Mouse (Mus musculus): ENCODE data around the gene Pcdh9. TPM values are rescaled to one million over a fixed set of nuclear protein-coding genes. Genes with fewer than 3 reads are reported as not detected.

Pcdh9 gene
- total RNA-seq, 2 experiments from 2014 or later, result 1.3 to 1.5 TPM

DNA sequence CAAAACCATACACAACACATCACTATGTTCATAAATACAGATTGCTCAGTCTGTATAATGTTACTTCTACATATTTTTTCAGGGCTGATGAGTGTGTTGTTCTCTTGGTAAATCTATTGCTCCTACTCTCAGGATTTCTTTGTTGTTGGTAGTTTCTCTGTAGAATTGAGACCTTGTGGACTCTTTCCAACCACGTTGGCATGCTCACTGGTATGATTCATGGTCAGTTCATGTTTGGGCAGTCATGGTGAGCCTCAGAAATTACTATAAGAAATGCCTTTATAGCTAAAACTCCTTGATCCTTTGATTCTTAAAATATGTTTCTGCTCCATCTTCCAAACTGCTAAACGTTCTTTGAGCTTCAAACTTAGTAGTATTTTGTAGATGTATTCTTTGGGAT is 326.1 kb downstream of the Pcdh9 start:
- no peak for DNase-seq (ENCODE audit: low spot score in 2 of 2)

DNA sequence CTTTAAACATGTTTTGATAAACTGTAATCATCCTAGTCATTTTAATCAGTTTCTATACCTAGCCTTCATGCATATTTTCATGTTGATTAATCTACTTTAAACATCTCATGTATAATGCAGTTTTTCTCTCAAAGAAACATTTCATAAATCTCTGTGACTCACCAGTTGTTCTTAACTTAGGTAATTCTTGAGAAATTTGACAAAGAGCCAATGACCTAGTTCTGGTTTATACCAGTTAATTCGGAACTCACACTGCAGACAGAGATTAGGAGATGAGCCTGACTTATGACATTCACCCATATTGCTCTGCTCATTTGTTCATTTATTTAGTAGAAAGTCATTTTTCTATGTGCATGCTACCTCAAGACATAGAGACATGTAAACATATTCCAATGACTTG is 328.9 kb downstream of the Pcdh9 start:
- DNase-seq (ENCODE audit: low spot score in 2 of 2), result no peak

- no peak for DNase-seq (ENCODE audit: low spot score in 2 of 2)
Measured at GRCm38 (mm10) chr14:93553771-93554170, 336.7 kb downstream of the Pcdh9 start.

GRCm38 (mm10) chr14:93545575-93545974 is 344.9 kb downstream of the Pcdh9 start:
- DNase-seq (ENCODE audit: low spot score in 2 of 2), result no peak

DNA sequence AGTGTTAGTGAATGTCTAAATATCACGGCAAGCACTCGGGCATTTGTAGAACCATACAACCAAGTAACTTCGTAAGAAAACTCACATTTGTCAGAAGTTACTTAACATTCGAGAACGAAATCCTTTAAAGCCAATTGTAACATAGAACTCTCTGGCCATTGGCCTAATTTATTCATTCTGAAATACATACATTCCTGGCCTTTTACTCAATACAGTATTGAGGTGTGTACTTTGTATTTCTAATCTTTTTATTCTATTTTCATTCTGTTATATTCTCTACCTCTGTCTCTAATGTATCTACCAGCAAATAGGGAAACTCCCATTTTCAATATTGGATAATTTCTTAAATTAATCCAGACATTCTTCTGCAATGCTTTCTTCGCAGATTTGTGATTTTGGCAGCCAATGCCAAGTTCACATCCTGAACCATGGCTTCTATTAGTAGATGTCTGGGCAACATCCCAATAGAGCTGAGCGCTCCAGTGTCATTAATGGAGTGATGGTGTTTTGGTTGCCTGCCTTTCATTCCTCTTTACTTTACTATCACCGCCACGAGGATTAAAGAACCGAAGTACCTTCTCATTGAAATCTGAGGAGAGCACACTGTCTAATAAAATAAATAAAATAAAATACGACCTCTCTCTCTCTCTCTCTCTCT is 346.4 kb downstream of the Pcdh9 start:
- DNase-seq (ENCODE audit: low spot score in 2 of 2), result no peak

GRCm38 (mm10) chr14:93543561-93543960 is 346.9 kb downstream of the Pcdh9 start:
- no peak for DNase-seq (ENCODE audit: low spot score in 2 of 2)

- DNase-seq (ENCODE audit: low spot score in 2 of 2), result no peak
Measured at GRCm38 (mm10) chr14:93534928-93535327, 355.6 kb downstream of the Pcdh9 start.

DNA sequence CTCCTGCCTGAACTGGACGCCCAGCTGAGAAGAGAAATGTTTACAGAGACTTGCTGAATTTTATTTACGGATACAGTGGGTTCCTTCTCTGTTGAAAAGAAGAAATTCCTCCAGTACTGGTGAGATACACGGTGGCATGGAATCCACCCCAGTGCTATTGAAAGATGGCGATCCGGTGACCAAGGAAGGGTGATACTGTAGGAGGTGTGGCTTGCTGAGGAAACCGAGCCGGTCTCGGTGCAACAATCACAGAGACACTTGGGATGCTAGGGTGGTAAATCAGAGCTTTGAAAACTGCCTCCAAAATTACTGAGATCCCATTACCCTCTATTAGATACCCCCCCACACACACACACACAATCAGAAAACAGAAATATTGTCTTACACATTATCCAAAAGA is 367.0 kb downstream of the Pcdh9 start:
- DNase-seq (ENCODE audit: low spot score in 2 of 2), result no peak

DNA sequence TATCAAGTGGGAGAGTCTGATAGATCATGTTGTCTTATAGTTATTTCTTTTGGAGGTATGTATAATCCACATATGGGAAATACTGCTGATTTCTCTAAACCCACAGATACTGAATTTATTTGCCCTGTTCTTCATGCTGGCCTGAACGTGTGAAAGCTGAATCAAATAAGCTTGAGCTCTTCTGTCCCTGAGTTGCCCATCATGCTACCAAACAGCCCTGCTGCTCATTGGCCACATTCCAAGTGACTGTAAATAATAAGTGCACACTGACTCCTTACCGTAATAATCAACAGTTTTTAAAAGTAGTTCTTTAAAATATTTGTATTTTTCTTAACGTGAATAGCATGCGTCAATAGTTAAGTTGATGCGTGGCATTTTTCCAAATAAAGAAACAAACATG is 370.3 kb downstream of the Pcdh9 start:
- DNase-seq (ENCODE audit: low spot score in 2 of 2), result no peak

DNA sequence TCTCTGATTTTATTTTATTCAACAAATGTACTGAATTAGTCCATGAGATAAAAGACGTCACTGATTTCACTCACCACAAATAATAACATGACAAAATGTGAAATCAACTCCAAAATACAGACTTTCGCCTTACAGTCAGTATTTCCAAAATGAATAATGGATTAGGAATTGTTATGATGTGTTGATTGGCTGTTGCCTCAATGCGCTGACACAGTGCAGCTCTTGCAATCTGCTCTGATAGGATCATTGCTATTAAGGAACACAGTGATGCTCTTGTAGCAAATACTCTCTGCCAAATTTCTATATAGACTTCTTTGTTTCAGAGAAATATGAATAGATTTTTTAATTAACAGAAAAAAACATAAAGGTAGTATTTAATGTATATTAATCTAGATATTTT is 373.8 kb downstream of the Pcdh9 start:
- DNase-seq (ENCODE audit: low spot score in 2 of 2), result no peak

- DNase-seq (ENCODE audit: low spot score in 2 of 2), result no peak
Measured at GRCm38 (mm10) chr14:93506107-93506506, 384.4 kb downstream of the Pcdh9 start.

DNA sequence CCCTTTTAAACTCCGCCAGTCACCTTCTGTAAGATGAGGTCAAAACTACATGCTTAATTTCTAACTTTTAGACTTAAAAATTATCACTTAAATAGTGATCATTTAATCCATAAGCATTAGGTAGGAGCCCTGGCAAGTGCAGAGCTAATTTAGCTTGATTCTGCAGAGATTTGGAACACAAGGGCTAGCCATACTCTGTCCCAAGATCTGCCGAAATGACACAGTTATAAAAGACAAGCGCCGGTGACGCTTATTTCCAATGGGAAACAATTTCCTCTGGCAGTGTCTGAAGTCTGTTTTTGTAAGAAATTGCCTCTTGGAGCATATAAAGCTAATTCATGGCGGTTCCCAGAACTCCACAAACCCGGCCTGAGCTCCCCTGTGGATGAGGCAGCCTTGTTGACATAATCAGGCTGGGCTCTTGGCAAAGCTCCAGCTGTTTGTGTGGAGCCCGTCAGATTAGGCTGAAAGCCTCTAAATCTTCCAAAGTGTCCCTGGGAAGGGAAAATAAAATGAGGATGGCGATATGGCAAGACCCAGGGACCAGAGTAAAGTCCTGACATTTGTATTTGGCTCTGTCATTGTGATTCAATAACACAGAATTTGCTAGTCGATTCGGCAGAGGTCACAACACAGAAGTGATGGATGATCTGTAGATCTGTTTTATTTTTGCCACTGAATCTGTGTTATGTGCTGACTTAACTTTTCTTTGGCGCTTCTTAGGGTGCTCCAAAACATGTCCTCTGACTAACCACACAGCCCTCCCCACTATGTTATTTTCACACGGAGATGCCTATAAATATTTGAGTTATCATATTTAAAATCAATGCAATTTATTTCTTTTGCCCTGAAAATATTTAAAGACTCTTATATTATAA is 391.4 kb downstream of the Pcdh9 start:
- DNase-seq (ENCODE audit: low spot score in 2 of 2), result peak; percentile 21 to 25

DNA sequence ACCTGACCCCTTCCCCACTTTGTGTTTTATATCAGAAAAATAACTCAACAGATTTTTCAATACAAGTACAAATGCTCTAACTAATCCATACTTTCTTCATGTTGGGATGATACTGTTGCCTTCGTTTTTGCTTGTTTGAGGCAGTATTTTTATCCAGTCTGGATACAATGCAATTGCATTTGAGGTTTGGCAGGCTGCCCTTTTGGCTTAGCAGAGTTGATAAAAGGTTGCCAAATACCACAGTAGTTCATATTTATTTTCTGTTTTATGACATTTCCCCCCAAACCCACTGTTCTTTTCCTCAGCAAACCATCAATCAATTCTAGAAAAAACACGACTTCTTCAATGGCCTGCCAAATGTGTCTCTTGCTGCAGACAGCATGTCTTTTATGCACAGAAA is 415.5 kb downstream of the Pcdh9 start:
- no peak for DNase-seq (ENCODE audit: low spot score in 2 of 2)

GRCm38 (mm10) chr14:93472494-93472893 is 418.0 kb downstream of the Pcdh9 start:
- no peak for DNase-seq (ENCODE audit: low spot score in 2 of 2)

DNA sequence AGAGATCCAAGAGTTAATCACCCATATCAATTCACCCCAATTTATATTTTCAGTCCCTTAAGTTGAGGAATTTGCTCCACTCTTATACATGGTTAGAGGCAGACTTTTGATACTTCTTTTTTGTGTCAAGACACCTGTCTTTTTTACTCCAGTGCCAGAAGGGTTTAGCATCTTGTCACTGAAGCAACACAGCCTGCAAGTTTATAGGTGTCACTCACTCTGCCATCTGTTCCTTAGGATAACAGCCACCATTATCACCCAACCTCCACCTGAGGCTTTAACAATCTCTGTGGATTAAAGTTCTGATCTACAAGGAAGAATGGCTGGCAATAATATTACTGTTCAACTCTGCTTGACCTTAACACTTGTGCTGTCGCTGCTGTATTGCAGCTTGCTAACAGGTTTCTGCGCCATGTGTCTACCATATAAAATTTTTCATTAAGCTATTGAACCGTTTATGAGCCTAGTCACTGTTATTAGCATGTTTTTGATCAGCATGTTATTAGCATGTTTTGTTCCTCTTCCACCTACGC is 427.1 kb downstream of the Pcdh9 start:
- DNase-seq (ENCODE audit: low spot score in 2 of 2), result no peak

DNA sequence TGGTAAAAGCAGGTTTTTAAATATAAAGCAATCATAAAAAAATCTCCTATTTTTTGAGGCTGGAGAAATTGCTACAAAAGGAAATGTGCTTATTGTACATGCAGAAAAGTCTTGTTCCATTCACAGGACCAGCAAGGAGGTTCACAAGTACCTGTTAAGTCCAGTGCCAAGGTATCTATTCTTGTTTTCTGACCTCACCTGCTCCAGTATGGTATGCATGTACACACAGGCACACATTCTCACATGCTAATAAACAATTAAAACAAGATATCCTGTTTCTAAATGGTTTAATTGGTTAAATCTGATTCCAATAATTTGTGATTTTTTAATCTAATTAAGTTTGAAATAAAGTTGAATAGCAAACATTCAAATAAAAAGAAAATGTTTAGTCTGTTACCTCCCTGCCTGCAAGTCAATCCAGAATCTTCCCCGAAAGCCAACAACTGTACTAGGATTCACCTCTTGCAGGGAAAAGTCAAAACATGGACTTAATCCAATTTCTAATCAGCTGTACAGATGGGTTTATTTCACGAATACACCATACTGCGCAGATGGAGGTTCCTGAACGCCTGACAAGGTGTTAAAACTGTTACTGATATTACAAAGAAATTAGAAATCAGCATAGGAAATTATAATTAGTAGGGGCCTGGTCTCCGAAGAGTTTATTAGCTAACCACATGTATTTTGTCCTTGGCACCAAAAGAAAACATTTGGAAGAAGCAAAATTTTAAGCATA is 439.4 kb downstream of the Pcdh9 start:
- DNase-seq (ENCODE audit: low spot score in 2 of 2), result no peak

GRCm38 (mm10) chr14:93441852-93442251 is 448.6 kb downstream of the Pcdh9 start:
- no peak for DNase-seq (ENCODE audit: low spot score in 2 of 2)

DNA sequence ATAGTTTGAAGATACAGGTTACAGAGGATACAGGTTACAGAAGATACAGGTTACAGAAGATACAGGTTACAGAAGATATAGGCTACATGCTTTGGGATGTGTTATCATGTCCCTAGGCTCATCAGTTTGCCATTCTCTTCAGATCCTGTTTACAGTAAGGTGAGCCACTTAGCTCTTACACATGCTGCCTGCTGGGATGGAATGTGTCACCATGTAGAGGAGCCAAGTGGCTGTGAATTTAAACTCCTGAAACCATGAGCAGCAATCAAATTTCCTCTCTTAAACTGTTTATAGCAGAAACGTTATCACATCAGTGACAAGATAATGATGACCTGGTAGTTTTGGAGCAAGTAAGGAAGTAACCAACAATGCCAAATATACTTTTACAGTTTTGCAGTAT is 453.3 kb downstream of the Pcdh9 start:
- no peak for DNase-seq (ENCODE audit: low spot score in 2 of 2)

- DNase-seq (ENCODE audit: low spot score in 2 of 2), result no peak
Measured at GRCm38 (mm10) chr14:93416752-93417151, 473.7 kb downstream of the Pcdh9 start.

- no peak for DNase-seq (ENCODE audit: low spot score in 2 of 2)
Measured at GRCm38 (mm10) chr14:93415496-93415895, 475.0 kb downstream of the Pcdh9 start.

GRCm38 (mm10) chr14:93409314-93409713 is 481.2 kb downstream of the Pcdh9 start:
- no peak for DNase-seq (ENCODE audit: low spot score in 2 of 2)

- no peak for DNase-seq (ENCODE audit: low spot score in 2 of 2)
Measured at GRCm38 (mm10) chr14:93407747-93408146, 482.7 kb downstream of the Pcdh9 start.

All from adrenal gland, adult 18-20 months (tissue).